Mouse (Mus musculus): ENCODE data around the gene Ttc7b. TPM values are rescaled to one million over a fixed set of nuclear protein-coding genes. Genes with fewer than 3 reads are reported as not detected.

Ttc7b gene
- polyA plus RNA-seq, 1 experiment from 2014 or later: 3.9 TPM

- Histone ChIP-seq H3K36me3 (ENCODE audit: insufficient read depth, low read length) (peaks cover 38% of the 10 kb centered on the region), H3K27me3 (ENCODE audit: insufficient read depth, low read length) (no peaks in the 10 kb centered on the region), H3K9ac (replicated peaks; ENCODE audit: low read length) (no peak overlapping the region), H3K4me3 (ENCODE audit: low read length) (no peak overlapping the region), H3K4me2 (replicated peaks; ENCODE audit: low read depth, low read length) (no peak overlapping the region), H3K4me1 (ENCODE audit: insufficient read depth, low read length) (no peaks in the 10 kb centered on the region), H3K9me3 (ENCODE audit: low read length) (no peaks in the 10 kb centered on the region), H3K27ac (ENCODE audit: low read length) (no peak overlapping the region)
- WGBS: 91% methylated on average over 5 of the region's 5 CpGs
- ATAC-seq (ENCODE audit: low FRiP score, low TSS enrichment): no peak
Measured at GRCm38 (mm10) chr12:100498006-100498405, 22.6 kb downstream of the Ttc7b start.

DNA sequence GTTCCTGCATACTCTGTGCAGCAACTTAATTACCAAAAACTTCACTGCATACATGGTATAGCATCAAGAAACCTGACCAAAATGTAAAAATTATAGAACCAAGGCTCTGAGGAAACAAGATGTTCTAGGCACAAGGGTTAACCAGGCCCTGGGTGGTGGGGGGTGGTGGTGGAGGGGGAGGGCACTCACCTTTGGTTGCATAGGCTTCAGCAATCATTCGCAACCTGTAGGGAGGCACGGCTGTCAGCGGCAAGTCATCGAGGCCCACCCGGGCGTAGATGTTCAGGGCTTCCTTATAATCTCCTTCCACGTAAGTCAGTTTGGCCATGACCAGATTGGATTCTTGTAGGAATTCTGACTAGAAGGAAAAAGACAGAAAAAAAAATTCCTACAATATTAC is 25.5 kb downstream of the Ttc7b start:
- 75% methylated on average over 7 of the region's 7 CpGs for WGBS

DNA sequence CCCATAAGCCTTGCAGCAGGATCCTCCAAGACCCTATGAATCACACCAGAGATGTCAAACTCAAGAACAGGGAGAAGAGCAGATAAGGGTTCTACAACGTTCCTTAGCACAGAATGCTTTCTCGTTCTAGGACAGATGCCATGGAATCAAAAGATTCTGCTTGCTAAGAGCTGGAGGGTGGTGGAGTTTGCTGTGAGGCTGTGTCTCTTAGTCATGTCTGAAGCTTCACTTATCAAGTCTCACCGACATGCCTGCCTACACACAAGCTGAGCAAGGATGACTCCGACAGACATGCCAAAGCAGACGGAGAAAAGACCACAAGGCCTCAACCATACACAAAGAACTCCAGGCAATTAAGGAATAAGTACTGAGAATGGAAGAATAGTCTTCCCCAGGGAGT is 27.4 kb downstream of the Ttc7b start:
- WGBS: 89% methylated on average over 5 of the region's 5 CpGs
- H3K9me3 ChIP-seq (ENCODE audit: low read length): no peaks in the 10 kb centered on the region
- no peak overlapping the region for H3K27ac ChIP-seq (ENCODE audit: low read length)
- no peak overlapping the region for H3K4me2 ChIP-seq (replicated peaks; ENCODE audit: low read depth, low read length)
- H3K4me3 ChIP-seq (ENCODE audit: low read length): no peak overlapping the region
- H3K9ac ChIP-seq (replicated peaks; ENCODE audit: low read length): no peak overlapping the region
- H3K4me1 ChIP-seq (ENCODE audit: insufficient read depth, low read length): no peaks in the 10 kb centered on the region
- no peak for ATAC-seq (ENCODE audit: low FRiP score, low TSS enrichment)
- H3K36me3 ChIP-seq (ENCODE audit: insufficient read depth, low read length): peaks cover 32% of the 10 kb centered on the region
- no peaks in the 10 kb centered on the region for H3K27me3 ChIP-seq (ENCODE audit: insufficient read depth, low read length)

More for the DNA sequence above, 25.5 kb downstream of the Ttc7b start:
- H3K36me3 ChIP-seq (ENCODE audit: insufficient read depth, low read length): peaks cover 45% of the 10 kb centered on the region
- ATAC-seq (ENCODE audit: low FRiP score, low TSS enrichment): peak; percentile 39; the same call in 1 of the 2 replicates
- H3K4me1 ChIP-seq (ENCODE audit: insufficient read depth, low read length): no peaks in the 10 kb centered on the region
- H3K27ac ChIP-seq (ENCODE audit: low read length): no peak overlapping the region
- no peaks in the 10 kb centered on the region for H3K9me3 ChIP-seq (ENCODE audit: low read length)
- no peaks in the 10 kb centered on the region for H3K27me3 ChIP-seq (ENCODE audit: insufficient read depth, low read length)
- no peak overlapping the region for H3K4me3 ChIP-seq (ENCODE audit: low read length)
- no peak overlapping the region for H3K4me2 ChIP-seq (replicated peaks; ENCODE audit: low read depth, low read length)
- H3K9ac ChIP-seq (replicated peaks; ENCODE audit: low read length): no peak overlapping the region

GRCm38 (mm10) chr12:100492676-100493075 is 27.9 kb downstream of the Ttc7b start:
- no peak for ATAC-seq (ENCODE audit: low FRiP score, low TSS enrichment)
- H3K4me3 ChIP-seq (ENCODE audit: low read length): no peak overlapping the region
- peaks cover 33% of the 10 kb centered on the region for H3K36me3 ChIP-seq (ENCODE audit: insufficient read depth, low read length)
- no peak overlapping the region for H3K9ac ChIP-seq (replicated peaks; ENCODE audit: low read length)
- no peaks in the 10 kb centered on the region for H3K27me3 ChIP-seq (ENCODE audit: insufficient read depth, low read length)
- WGBS: 81% methylated on average over 3 of the region's 3 CpGs
- no peaks in the 10 kb centered on the region for H3K9me3 ChIP-seq (ENCODE audit: low read length)
- no peak overlapping the region for H3K27ac ChIP-seq (ENCODE audit: low read length)
- H3K4me2 ChIP-seq (replicated peaks; ENCODE audit: low read depth, low read length): no peak overlapping the region
- no peaks in the 10 kb centered on the region for H3K4me1 ChIP-seq (ENCODE audit: insufficient read depth, low read length)

DNA sequence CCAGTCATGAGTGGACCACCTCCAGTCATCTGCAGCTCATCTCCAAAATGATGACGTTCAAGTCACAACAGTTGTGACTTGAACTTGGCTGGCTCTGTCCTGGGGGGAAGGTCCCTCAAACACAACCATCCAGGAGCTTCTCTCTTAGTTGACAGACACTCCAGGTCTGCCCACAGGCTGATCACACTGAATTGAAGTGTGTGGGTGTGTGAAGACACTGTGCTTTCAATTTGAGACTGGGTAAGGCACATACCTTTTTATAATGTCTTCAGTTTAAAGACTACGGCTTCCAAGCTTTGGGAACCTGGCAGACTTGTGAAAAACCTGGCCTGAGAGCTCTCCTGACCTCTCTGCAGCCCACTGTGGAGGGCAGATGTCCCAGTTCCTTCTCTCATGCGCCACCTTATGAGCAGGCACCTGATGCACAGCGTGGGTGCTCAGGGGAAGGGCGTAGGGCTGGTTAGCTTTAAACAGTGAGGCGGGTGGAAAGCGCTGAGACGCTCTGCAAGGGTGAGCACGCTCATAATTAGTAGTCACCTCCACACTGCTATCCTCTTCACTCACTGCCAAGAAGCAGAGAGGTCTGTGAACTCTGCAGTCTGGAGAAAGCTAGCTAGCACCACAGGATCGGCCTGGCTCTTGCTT is 28.5 kb downstream of the Ttc7b start:
- no peak overlapping the region for H3K4me3 ChIP-seq (ENCODE audit: low read length)
- no peaks in the 10 kb centered on the region for H3K4me1 ChIP-seq (ENCODE audit: insufficient read depth, low read length)
- ATAC-seq (ENCODE audit: low FRiP score, low TSS enrichment): 0 out of 2 replicates have a peak, but pooled peaks have one; percentile 24
- H3K27me3 ChIP-seq (ENCODE audit: insufficient read depth, low read length): no peaks in the 10 kb centered on the region
- H3K4me2 ChIP-seq (replicated peaks; ENCODE audit: low read depth, low read length): no peak overlapping the region
- peaks cover 28% of the 10 kb centered on the region for H3K36me3 ChIP-seq (ENCODE audit: insufficient read depth, low read length)
- no peak overlapping the region for H3K27ac ChIP-seq (ENCODE audit: low read length)
- H3K9ac ChIP-seq (replicated peaks; ENCODE audit: low read length): no peak overlapping the region
- whole genome bisulfite sequencing: 94% methylated on average over 10 of the region's 10 CpGs
- H3K9me3 ChIP-seq (ENCODE audit: low read length): no peaks in the 10 kb centered on the region

- H3K36me3 ChIP-seq (ENCODE audit: insufficient read depth, low read length): peaks cover 15% of the 10 kb centered on the region; the same call in 1 of the 2 replicates
- H3K9me3 ChIP-seq (ENCODE audit: low read length): no peaks in the 10 kb centered on the region
- WGBS: 96% methylated on average over 7 of the region's 7 CpGs
- no peak overlapping the region for H3K9ac ChIP-seq (replicated peaks; ENCODE audit: low read length)
- no peak overlapping the region for H3K4me2 ChIP-seq (replicated peaks; ENCODE audit: low read depth, low read length)
- no peak for ATAC-seq (ENCODE audit: low FRiP score, low TSS enrichment)
- H3K27ac ChIP-seq (ENCODE audit: low read length): no peak overlapping the region
- no peaks in the 10 kb centered on the region for H3K27me3 ChIP-seq (ENCODE audit: insufficient read depth, low read length)
- no peaks in the 10 kb centered on the region for H3K4me1 ChIP-seq (ENCODE audit: insufficient read depth, low read length)
- no peak overlapping the region for H3K4me3 ChIP-seq (ENCODE audit: low read length)
Measured at GRCm38 (mm10) chr12:100489799-100490198, 30.8 kb downstream of the Ttc7b start.

DNA sequence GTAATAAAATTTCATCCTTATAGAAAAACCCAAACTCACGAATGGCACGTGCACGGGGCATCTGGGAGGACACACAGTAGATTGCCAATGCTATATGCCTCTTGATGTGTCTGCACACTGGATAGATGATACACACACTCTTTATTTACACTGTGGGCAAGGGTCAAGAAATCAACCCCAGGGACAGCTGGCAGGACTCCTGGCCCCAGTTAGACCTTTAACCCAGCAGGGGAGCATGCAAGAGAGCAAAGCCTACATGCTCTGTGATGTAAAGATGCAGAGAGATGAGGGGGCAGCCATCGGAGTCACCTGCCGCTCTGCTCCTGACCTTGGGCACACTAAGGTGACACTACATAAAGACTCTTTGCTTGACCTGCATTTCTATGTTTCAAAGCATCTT is 32.3 kb downstream of the Ttc7b start:
- Histone ChIP-seq H3K4me3 (ENCODE audit: low read length) (no peak overlapping the region), H3K4me1 (ENCODE audit: insufficient read depth, low read length) (0 out of 2 replicates have a peak, but pooled peaks cover under 1% of the 10 kb centered on the region), H3K27ac (ENCODE audit: low read length) (no peak overlapping the region), H3K4me2 (replicated peaks; ENCODE audit: low read depth, low read length) (no peak overlapping the region), H3K9ac (replicated peaks; ENCODE audit: low read length) (no peak overlapping the region), H3K27me3 (ENCODE audit: insufficient read depth, low read length) (no peaks in the 10 kb centered on the region), H3K9me3 (ENCODE audit: low read length) (no peaks in the 10 kb centered on the region), H3K36me3 (ENCODE audit: insufficient read depth, low read length) (peaks cover 10% of the 10 kb centered on the region; the same call in 1 of the 2 replicates)
- WGBS: 69% methylated on average over 5 of the region's 5 CpGs
- no peak for ATAC-seq (ENCODE audit: low FRiP score, low TSS enrichment)

DNA sequence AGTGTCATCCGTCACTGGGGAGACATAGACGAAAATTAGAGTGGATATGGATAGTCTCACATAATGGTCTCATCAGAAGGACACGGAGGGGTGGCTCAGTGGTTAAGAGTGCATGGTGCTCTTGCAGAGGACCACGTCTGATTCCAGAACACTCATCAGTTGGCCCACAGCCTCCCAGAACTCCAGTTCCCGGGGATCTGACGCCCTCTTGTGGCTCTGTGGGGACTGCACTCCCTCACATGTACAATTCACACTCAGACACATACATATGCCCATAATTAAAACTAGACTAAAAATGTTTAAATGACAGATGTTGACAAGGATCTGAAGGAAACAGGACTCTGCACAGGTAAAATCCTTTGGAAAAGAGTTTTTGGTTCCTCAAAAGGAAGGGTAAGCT is 34.4 kb downstream of the Ttc7b start:
- WGBS: 76% methylated on average over 6 of the region's 6 CpGs
- no peak overlapping the region for H3K4me2 ChIP-seq (replicated peaks; ENCODE audit: low read depth, low read length)
- no peak overlapping the region for H3K9ac ChIP-seq (replicated peaks; ENCODE audit: low read length)
- no peak overlapping the region for H3K4me3 ChIP-seq (ENCODE audit: low read length)
- no peak for ATAC-seq (ENCODE audit: low FRiP score, low TSS enrichment)
- peaks cover 3% of the 10 kb centered on the region; the same call in 1 of the 2 replicates for H3K36me3 ChIP-seq (ENCODE audit: insufficient read depth, low read length)
- H3K9me3 ChIP-seq (ENCODE audit: low read length): no peaks in the 10 kb centered on the region
- no peaks in the 10 kb centered on the region for H3K27me3 ChIP-seq (ENCODE audit: insufficient read depth, low read length)
- H3K27ac ChIP-seq (ENCODE audit: low read length): no peak overlapping the region
- H3K4me1 ChIP-seq (ENCODE audit: insufficient read depth, low read length): 0 out of 2 replicates have a peak, but pooled peaks cover 10% of the 10 kb centered on the region

DNA sequence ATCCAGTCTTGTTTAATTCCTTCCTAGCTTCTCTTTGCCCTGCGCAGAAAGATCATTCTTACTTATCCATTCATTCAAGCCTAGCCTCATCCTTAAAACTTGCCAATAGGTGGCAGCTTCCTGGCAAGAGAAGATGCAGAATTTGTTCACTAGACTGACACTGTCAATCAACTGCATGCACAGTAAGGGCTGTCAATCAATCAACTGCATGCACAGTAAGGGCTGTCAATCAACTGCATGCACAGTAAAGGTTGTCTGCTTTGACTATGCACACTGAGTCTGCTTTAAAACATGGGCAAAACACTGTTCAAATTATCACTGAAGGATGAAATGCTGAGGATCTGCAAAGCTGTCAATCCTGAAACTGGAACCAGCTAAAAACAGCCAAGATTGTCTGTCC is 37.6 kb downstream of the Ttc7b start:
- Histone ChIP-seq H3K4me3 (ENCODE audit: low read length) (no peak overlapping the region), H3K36me3 (ENCODE audit: insufficient read depth, low read length) (peaks cover under 1% of the 10 kb centered on the region; the same call in 1 of the 2 replicates), H3K27ac (ENCODE audit: low read length) (no peak overlapping the region), H3K4me1 (ENCODE audit: insufficient read depth, low read length) (peaks cover 16% of the 10 kb centered on the region; the same call in 1 of the 2 replicates), H3K27me3 (ENCODE audit: insufficient read depth, low read length) (no peaks in the 10 kb centered on the region), H3K4me2 (replicated peaks; ENCODE audit: low read depth, low read length) (no peak overlapping the region), H3K9me3 (ENCODE audit: low read length) (no peaks in the 10 kb centered on the region), H3K9ac (replicated peaks; ENCODE audit: low read length) (no peak overlapping the region)
- ATAC-seq (ENCODE audit: low FRiP score, low TSS enrichment): no peak
- WGBS: 88% methylated on average over 1 of the region's 1 CpGs

- no peaks in the 10 kb centered on the region for H3K36me3 ChIP-seq (ENCODE audit: insufficient read depth, low read length)
- no peaks in the 10 kb centered on the region for H3K9me3 ChIP-seq (ENCODE audit: low read length)
- peaks cover 16% of the 10 kb centered on the region; the same call in 1 of the 2 replicates for H3K4me1 ChIP-seq (ENCODE audit: insufficient read depth, low read length)
- H3K27me3 ChIP-seq (ENCODE audit: insufficient read depth, low read length): no peaks in the 10 kb centered on the region
- WGBS: 48% methylated on average over 7 of the region's 7 CpGs
- no peak overlapping the region for H3K27ac ChIP-seq (ENCODE audit: low read length)
- no peak overlapping the region for H3K4me2 ChIP-seq (replicated peaks; ENCODE audit: low read depth, low read length)
- no peak overlapping the region for H3K4me3 ChIP-seq (ENCODE audit: low read length)
- ATAC-seq (ENCODE audit: low FRiP score, low TSS enrichment): peak; percentile 72
- no peak overlapping the region for H3K9ac ChIP-seq (replicated peaks; ENCODE audit: low read length)
Measured at GRCm38 (mm10) chr12:100482255-100482654, 38.4 kb downstream of the Ttc7b start.

Data from kidney, embryonic 16.5 days (tissue).